Mouse (Mus musculus) ES-Bruce4 (cell line): ENCODE measurements around the gene Kif21a.

ENCODE experiments used
- CTCF ChIP-seq: IDR thresholded peaks from one replicate; pipeline ENCODE4 v1.8.1; 2011; ENCODE audit warnings: low read depth, low read length
- EP300 ChIP-seq: IDR thresholded peaks from 2 replicates; pipeline ENCODE4 v1.6.1; 2011; ENCODE audit warnings: low read depth, low read length; ENCODE audit not compliant: insufficient read depth
- POLR2A ChIP-seq: IDR thresholded peaks from one replicate; pipeline ENCODE4 v1.8.1; 2011; ENCODE audit warnings: low read length; ENCODE audit not compliant: insufficient read depth

DNA sequence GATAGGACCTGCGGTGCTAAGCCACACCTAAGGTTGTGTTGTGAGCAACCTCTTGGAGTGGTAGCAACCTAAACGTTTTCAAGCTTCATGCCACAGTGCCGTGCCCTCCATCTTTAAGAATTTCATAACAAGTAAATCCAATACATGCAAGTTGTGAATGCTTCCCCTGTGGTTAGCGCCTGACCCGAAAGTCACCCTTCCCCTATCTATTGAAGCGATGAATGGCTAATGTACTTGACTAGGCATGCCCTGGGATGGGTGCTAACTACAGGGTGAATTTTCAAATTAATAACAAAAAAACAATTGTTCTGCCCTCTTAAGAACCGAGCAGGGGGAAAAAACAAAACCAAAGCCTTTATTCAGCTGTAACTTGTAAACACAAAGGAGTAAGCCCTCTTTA, 39.7 kb upstream of the Kif21a start:
- TF ChIP-seq POLR2A: no peak
- no peak for TF ChIP-seq CTCF
- TF ChIP-seq EP300: no peak
